Mouse (Mus musculus) skeletal muscle tissue, adult 2 months (tissue): Measurements from ENCODE around the gene Ptpn21.
A peak's percentile ranks its signal among the peaks of the same experiment; 100 is the strongest.

Source experiments
- DNase-seq: peaks from one replicate; pipeline ENCODE4 v3.0.0-alpha.2; 2012; ENCODE audit warnings: low read depth, low spot score

Ptpn21 gene

DNA sequence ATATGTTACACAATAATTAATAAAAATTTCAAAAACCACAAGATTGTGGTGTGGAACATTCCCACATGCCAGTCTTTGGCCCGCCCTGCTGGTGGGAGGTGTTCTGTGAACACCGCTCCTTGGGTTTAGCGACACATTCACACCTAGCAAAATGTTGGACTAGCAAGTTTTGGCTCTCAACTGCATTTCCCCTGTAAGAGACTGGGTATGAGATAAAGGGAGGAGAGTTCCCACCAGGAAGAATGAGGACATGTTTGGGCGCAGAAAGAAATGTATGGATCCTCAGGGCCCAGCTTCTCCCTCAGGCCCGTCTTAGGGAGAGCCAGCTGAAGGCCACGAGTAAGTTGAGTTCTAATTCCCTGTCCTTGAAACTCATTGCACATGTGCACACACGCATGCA is 74.6 kb downstream of the Ptpn21 start:
- DNase-seq, result no peak

DNA sequence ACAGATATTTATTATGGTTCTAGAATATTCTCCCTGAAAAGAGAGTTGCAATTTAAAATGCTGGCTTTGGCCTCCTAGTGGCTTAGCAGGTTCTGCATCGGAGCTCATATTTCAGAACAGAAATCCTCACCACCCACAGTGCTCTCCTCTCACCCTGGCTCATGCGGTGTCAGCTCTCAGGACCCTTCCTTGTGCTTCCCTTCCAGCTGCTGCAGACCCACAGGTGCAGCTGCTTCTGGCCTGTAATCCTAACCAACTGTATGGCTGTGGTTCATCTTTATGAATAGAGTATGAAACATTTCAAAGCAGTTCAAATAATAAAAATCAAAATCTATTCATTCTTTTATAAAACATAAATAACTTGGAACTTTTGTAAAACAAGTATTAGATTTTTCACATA is 80.3 kb downstream of the Ptpn21 start:
- DNase-seq, result no peak

- DNase-seq, result no peak
Observed at GRCm38 (mm10) chr12:98644852-98645251, 92.4 kb downstream of the Ptpn21 start.

DNA sequence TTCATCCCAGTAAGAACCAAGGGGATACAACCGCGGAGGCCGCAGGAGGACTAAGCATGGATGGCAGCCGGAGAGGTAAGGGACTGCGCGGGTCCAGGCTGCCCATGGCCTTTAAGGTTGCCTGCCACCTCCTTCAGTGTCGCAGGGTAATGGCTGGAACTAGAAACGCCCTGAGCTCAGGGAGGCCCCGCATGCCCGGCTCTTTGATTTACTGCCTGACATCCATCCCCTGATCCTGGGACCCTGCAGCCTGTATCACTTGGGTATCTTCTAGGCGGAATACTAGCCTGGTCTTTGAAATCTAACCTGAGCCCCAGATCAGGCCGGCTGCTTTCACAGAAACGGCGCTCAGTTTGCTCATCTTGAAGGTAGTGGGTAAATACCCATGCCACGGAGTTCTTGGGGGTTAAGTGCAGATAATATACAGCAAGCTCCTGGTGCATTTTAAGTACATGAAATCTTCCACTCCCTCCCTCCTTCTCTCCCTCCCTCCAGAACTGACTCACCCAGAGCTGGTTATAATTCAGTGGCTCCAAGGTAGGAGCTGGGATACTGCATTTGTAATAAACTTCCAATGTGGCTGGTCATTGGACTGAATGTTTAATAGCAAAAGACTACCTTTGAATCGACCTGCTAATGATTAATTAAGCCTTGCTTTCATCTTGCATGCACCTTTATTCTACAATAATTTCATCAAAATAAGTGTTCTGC is 108.8 kb downstream of the Ptpn21 start:
- DNase-seq, result no peak

- DNase-seq, result peak; percentile 58
Observed at GRCm38 (mm10) chr12:98627392-98628259, 109.6 kb downstream of the Ptpn21 start, which contains the start of gene Spata7. Gene Spata7 (plus strand): TSS chr12:98628157.
